9 mouse cellular contexts compared by ENCODE assay signal in genomic region chr2:31787029-31787428, GRCm38 (mm10). TPM values are rescaled to one million over a fixed set of nuclear protein-coding genes. Genes with fewer than 3 reads are reported as not detected.
DNase-seq lines count a peak whose midpoint lies in the region; ATAC-seq and TF ChIP-seq lines count a peak whose summit lies in the region.
"Had no signal": no experiment of that assay in that cellular context is flagged by ENCODE, and none has a peak within 500 bp of the region (broad histone marks: within the 10 kb centered on the region; RNA-seq: fewer than 3 reads in every experiment).

No protein-coding gene starts in this region.

- no peak overlapping the region for H3K4me3 ChIP-seq in heart, postnatal 0 days (ENCODE audit: low read depth, low read length)
- H3K4me3 ChIP-seq: limb, embryonic 15.5 days had no signal

- no peak overlapping the region for H3K9ac ChIP-seq in heart, postnatal 0 days (replicated peaks; ENCODE audit: low read depth, low read length)
- H3K9ac ChIP-seq: limb, embryonic 15.5 days had no signal

- no peaks in the 10 kb centered on the region for H3K9me3 ChIP-seq in heart, postnatal 0 days (replicated peaks; ENCODE audit: control insufficient read depth, low read length)
- H3K9me3 ChIP-seq: limb, embryonic 15.5 days had no signal

- peaks cover 89% of the 10 kb centered on the region for H3K36me3 ChIP-seq in heart, postnatal 0 days (replicated peaks; ENCODE audit: control insufficient read depth, insufficient read depth, low read length)

- H3K4me1 ChIP-seq in heart, postnatal 0 days (ENCODE audit: control insufficient read depth, insufficient read depth) = no peaks in the 10 kb centered on the region
- H3K4me1 ChIP-seq: limb, embryonic 15.5 days had no signal

- H3K27me3 ChIP-seq in heart, postnatal 0 days (ENCODE audit: control insufficient read depth, insufficient read depth, low read length) = no peaks in the 10 kb centered on the region
- H3K27me3 ChIP-seq: limb, embryonic 15.5 days had no signal

- no peak for TF ChIP-seq EP300 in heart, postnatal 0 days (IDR thresholded peaks at IDR 0.05; ENCODE audit: low read depth)

- H3K4me2 ChIP-seq in heart, postnatal 0 days (ENCODE audit: low read depth, low read length) = no peak overlapping the region
- H3K4me2 ChIP-seq: limb, embryonic 15.5 days had no signal

- no peak overlapping the region for H3K27ac ChIP-seq in heart, postnatal 0 days (ENCODE audit: low read depth)
- H3K27ac ChIP-seq: limb, embryonic 15.5 days had no signal

- no peak for ATAC-seq in CD4-positive, CD25-positive, alpha-beta regulatory T cell, adult 4 months
- no peak for ATAC-seq in heart, postnatal 0 days (ENCODE audit: insufficient read depth, low read depth)
- ATAC-seq in megakaryocyte progenitor cell, adult 5-6 weeks (replicated peaks; ENCODE audit: poor library complexity) = peak; percentile 69

- peak; percentile 86 for DNase-seq in CD4-positive, CD25-positive, alpha-beta regulatory T cell, adult 2 months (ENCODE audit: low read depth, low spot score)
- peak; percentile 91 for DNase-seq in NIH3T3 (ENCODE audit: low read depth)
- DNase-seq in cerebellum, postnatal 25 days = peak; percentile 85 to 92
- DNase-seq in heart, postnatal 0 days (ENCODE audit: low spot score) = peak; percentile 71
- peak; percentile 64 to 76 for DNase-seq in layer of hippocampus, postnatal 14 days (ENCODE audit: low spot score in 2 of 2)
- peak; percentile 72 to 87 for DNase-seq in spleen, postnatal 10 days (ENCODE audit: low spot score in 2 of 2)

- peak; percentile 88 for TF ChIP-seq CTCF in heart, postnatal 0 days (IDR thresholded peaks at IDR 0.05; ENCODE audit: low read depth)

- 18% methylated on average over 7 of the region's 7 CpGs for WGBS in heart, postnatal 0 days

RNA-seq across cellular contexts. Expression of gene Qrfp, which starts 23.4 kb away (rescaled TPM):
- polyA plus RNA-seq in CD4-positive, CD25-positive, alpha-beta regulatory T cell, adult 4 months (2017; shearing (Covaris generic)) = under 1 TPM; 0.11 to 0.20 TPM
- not detected in 2 replicates for total RNA-seq in heart, postnatal 0 days (2014; rRNA removed; ENCODE audit: low replicate concordance)
- 0.04 TPM in 1 of 2 replicates, not detected in the other for polyA plus RNA-seq in heart, postnatal 0 days (2015; fragmentation: Nextera tagmentation; extraction: Ambion mirVana)
- total RNA-seq in layer of hippocampus, postnatal 14 days (2021) = not detected
- not detected in 2 replicates for total RNA-seq in megakaryocyte progenitor cell, adult 5-6 weeks (2015)
- total RNA-seq in megakaryocyte progenitor cell, adult 5-6 weeks (2017) = not detected in 2 replicates

RNA-seq across cellular contexts. Expression of gene Fibcd1, which starts 58.8 kb away (rescaled TPM):
- under 1 TPM; 0.24 to 0.44 TPM for polyA plus RNA-seq in CD4-positive, CD25-positive, alpha-beta regulatory T cell, adult 4 months (2017; shearing (Covaris generic))
- not detected in 2 replicates for total RNA-seq in heart, postnatal 0 days (2014; rRNA removed; ENCODE audit: low replicate concordance)
- polyA plus RNA-seq in heart, postnatal 0 days (2015; fragmentation: Nextera tagmentation; extraction: Ambion mirVana) = not detected in 2 replicates
- total RNA-seq in layer of hippocampus, postnatal 14 days (2021) = 100 to 1,000 TPM; 111 to 117 TPM
- total RNA-seq in megakaryocyte progenitor cell, adult 5-6 weeks (2015) = not detected in 2 replicates
- not detected in 2 replicates for total RNA-seq in megakaryocyte progenitor cell, adult 5-6 weeks (2017)

Comparison
In these comparisons a context has a peak if more than half of its experiments do, and no peak if none do; other contexts are left out.
1. RNA of gene Fibcd1, which starts 58.8 kb away (total RNA-seq): 111 to 117 TPM in layer of hippocampus, postnatal 14 days; not detected in heart, postnatal 0 days and not detected in megakaryocyte progenitor cell, adult 5-6 weeks; every median in the first group is over 100 times any median in the second.
2. Peak in every context shown above with its lines, with median percentiles within 50 percentile points of each other: DNase-seq.